Mouse (Mus musculus): ENCODE data around the gene Kdm4b. TPM values are rescaled to one million over a fixed set of nuclear protein-coding genes. Genes with fewer than 3 reads are reported as not detected.

The Kdm4b gene
- polyA plus RNA-seq, 1 experiment from 2014 or later: 59.9 TPM

DNA sequence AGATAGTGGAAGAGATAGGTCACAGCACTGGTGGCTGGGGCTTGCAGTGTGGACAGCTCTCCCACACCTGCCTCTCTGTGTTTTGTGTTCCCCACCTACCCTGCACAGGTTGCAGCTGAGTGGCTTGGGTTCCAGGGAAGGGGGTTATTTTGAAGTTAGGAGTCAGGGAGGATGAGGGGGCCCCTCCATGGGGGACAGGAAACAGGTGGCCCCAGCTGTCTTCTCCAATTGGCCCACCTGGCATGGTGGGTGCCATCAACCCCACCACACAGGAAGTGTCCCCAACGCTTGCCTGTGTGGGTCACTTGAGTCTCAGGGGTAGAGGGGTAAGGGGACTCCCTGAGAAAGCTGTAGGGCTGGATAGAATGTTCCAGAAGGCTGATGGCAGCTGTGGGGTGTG is 32.6 kb upstream of the Kdm4b start:
- H3K4me3 ChIP-seq (ENCODE audit: low read depth, low read length): no peak overlapping the region
- DNase-seq (ENCODE audit: low spot score) (no peak), ATAC-seq (ENCODE audit: insufficient read depth, low FRiP score, low TSS enrichment) (no peak)
- H3K36me3 ChIP-seq (ENCODE audit: control insufficient read depth, insufficient read depth, low read length): no peaks in the 10 kb centered on the region
- H3K9ac ChIP-seq (ENCODE audit: low read length): no peak overlapping the region
- H3K27me3 ChIP-seq (ENCODE audit: control insufficient read depth, insufficient read depth, low read length): no peaks in the 10 kb centered on the region
- no peak overlapping the region for H3K4me2 ChIP-seq (ENCODE audit: low read depth)
- peaks cover 10% of the 10 kb centered on the region for H3K4me1 ChIP-seq (ENCODE audit: control insufficient read depth, insufficient read depth, low read length)
- no peak overlapping the region for H3K27ac ChIP-seq (ENCODE audit: low read depth, low read length)
- H3K9me3 ChIP-seq (ENCODE audit: control insufficient read depth, low read length): no peaks in the 10 kb centered on the region
- 63% methylated on average over 1 of the region's 1 CpGs for WGBS

DNA sequence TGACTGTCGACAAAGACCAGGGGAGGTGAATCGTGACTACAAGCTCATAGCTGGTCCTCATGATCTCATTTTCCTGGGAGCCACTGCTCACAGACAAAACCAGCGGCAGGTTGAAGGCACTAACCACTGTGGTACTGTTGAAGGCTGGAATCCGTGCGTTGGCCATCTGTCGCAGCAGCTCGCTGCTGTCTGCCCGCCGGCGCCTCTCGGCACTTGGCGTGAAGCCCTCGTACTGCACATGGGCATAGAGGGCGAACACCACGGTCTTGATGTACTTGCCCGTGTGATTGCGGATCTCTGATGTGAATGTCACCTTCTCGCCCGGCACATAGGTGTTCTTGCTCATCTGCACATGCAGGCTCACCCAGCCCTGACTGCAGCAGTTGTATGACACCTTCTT is 31.6 kb upstream of the Kdm4b start:
- 88% methylated on average over 19 of the region's 19 CpGs for WGBS

DNA sequence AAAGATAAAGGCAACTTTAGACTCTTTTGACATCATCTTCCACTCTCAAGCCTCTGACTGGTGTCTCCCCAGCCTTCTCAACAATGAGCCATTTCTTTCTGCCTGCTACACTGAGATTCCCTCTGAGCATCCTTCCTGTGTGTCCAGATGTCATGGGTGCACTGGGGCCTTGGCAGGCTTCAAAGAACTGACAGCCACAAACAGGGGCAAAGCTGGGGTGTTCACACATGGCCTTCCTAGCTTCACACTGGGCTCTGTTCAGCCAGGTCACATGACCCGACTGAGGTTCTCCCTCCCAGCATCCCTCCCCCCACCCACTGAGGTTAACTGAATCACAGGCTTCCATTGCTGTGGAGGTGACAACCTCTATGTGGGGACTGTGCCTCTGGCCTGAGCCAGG is 29.7 kb upstream of the Kdm4b start:
- H3K9ac ChIP-seq (ENCODE audit: low read length): no peak overlapping the region
- H3K9me3 ChIP-seq (ENCODE audit: control insufficient read depth, low read length): no peaks in the 10 kb centered on the region
- no peak overlapping the region for H3K4me2 ChIP-seq (ENCODE audit: low read depth)
- ATAC-seq (ENCODE audit: insufficient read depth, low FRiP score, low TSS enrichment) (no peak), DNase-seq (ENCODE audit: low spot score) (no peak)
- no peak overlapping the region for H3K4me3 ChIP-seq (ENCODE audit: low read depth, low read length)
- 78% methylated on average over 1 of the region's 1 CpGs for WGBS
- no peak overlapping the region for H3K27ac ChIP-seq (ENCODE audit: low read depth, low read length)
- no peaks in the 10 kb centered on the region for H3K27me3 ChIP-seq (ENCODE audit: control insufficient read depth, insufficient read depth, low read length)
- H3K4me1 ChIP-seq (ENCODE audit: control insufficient read depth, insufficient read depth, low read length): no peaks in the 10 kb centered on the region
- H3K36me3 ChIP-seq (ENCODE audit: control insufficient read depth, insufficient read depth, low read length): no peaks in the 10 kb centered on the region

More for the DNA sequence above, 31.6 kb upstream of the Kdm4b start:
- Histone ChIP-seq H3K4me2 (ENCODE audit: low read depth) (no peak overlapping the region), H3K9me3 (ENCODE audit: control insufficient read depth, low read length) (no peaks in the 10 kb centered on the region), H3K4me3 (ENCODE audit: low read depth, low read length) (no peak overlapping the region), H3K27ac (ENCODE audit: low read depth, low read length) (no peak overlapping the region), H3K4me1 (ENCODE audit: control insufficient read depth, insufficient read depth, low read length) (peaks cover 7% of the 10 kb centered on the region), H3K27me3 (ENCODE audit: control insufficient read depth, insufficient read depth, low read length) (no peaks in the 10 kb centered on the region), H3K9ac (ENCODE audit: low read length) (no peak overlapping the region), H3K36me3 (ENCODE audit: control insufficient read depth, insufficient read depth, low read length) (no peaks in the 10 kb centered on the region)
- DNase-seq (ENCODE audit: low spot score) (no peak), ATAC-seq (ENCODE audit: insufficient read depth, low FRiP score, low TSS enrichment) (no peak)

DNA sequence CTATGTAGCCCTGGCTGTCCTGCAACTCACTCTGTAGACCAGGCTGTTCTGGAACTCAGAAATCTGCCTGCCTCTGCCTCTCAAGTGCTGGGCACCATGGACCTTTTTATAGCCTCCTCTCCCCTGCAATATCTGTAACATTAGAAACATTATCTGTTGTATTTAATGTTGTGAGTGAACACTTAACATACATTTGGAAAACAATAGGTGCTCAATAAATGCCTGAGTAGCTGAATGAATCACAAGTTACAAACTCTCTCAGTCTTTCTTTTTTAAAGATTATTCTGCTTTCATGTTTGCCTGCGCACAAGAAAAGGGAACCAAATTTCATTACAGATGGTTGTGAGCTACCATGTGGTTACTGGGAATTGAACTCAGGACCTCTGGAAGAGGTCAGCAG is 27.6 kb upstream of the Kdm4b start:
- Histone ChIP-seq H3K27me3 (ENCODE audit: control insufficient read depth, insufficient read depth, low read length) (no peaks in the 10 kb centered on the region), H3K9ac (ENCODE audit: low read length) (no peak overlapping the region), H3K4me2 (ENCODE audit: low read depth) (no peak overlapping the region), H3K4me3 (ENCODE audit: low read depth, low read length) (no peak overlapping the region), H3K4me1 (ENCODE audit: control insufficient read depth, insufficient read depth, low read length) (peaks cover 8% of the 10 kb centered on the region), H3K27ac (ENCODE audit: low read depth, low read length) (no peak overlapping the region), H3K9me3 (ENCODE audit: control insufficient read depth, low read length) (no peaks in the 10 kb centered on the region), H3K36me3 (ENCODE audit: control insufficient read depth, insufficient read depth, low read length) (no peaks in the 10 kb centered on the region)
- WGBS: 93% methylated on average over 1 of the region's 1 CpGs
- DNase-seq (ENCODE audit: low spot score) (no peak), ATAC-seq (ENCODE audit: insufficient read depth, low FRiP score, low TSS enrichment) (no peak)

DNA sequence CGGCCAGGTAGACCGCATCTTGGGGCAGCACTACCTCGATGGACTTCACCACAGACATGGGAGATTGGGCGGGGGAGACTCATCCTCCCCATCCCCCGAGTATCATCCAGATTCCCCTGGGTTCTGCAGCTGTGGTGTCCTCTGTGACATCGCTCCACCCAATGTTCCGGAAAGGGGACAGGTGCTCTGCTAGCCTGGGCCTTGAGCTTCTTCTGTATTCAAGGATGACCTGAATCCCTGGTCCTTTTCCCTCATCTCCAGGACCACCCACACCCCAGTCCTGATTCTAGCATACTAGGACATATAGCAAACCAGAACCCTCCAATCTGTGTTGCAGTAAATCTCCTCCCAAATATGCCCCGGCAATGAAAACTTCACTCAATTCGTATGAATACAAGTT is 25.7 kb upstream of the Kdm4b start, which contains the start of gene Arrdc5:
Arrdc5 (minus strand) TSS at position 101 of the 400 bp plus-strand sequence.
- Histone ChIP-seq H3K9ac (ENCODE audit: low read length) (no peak within 1 kb of the TSS), H3K4me3 (ENCODE audit: low read depth, low read length) (no peak within 1 kb of the TSS), H3K27ac (ENCODE audit: low read depth, low read length) (no peak within 1 kb of the TSS), H3K4me1 (ENCODE audit: control insufficient read depth, insufficient read depth, low read length) (peaks cover 13% of the 10 kb centered on the region), H3K9me3 (ENCODE audit: control insufficient read depth, low read length) (no peaks in the 10 kb centered on the region), H3K4me2 (ENCODE audit: low read depth) (no peak within 1 kb of the TSS), H3K36me3 (ENCODE audit: control insufficient read depth, insufficient read depth, low read length) (no peaks in the 10 kb centered on the region), H3K27me3 (ENCODE audit: control insufficient read depth, insufficient read depth, low read length) (no peaks in the 10 kb centered on the region)
- WGBS: 90% methylated on average over 9 of the region's 9 CpGs
- DNase-seq (ENCODE audit: low spot score) (no peak), ATAC-seq (ENCODE audit: insufficient read depth, low FRiP score, low TSS enrichment) (no peak)

DNA sequence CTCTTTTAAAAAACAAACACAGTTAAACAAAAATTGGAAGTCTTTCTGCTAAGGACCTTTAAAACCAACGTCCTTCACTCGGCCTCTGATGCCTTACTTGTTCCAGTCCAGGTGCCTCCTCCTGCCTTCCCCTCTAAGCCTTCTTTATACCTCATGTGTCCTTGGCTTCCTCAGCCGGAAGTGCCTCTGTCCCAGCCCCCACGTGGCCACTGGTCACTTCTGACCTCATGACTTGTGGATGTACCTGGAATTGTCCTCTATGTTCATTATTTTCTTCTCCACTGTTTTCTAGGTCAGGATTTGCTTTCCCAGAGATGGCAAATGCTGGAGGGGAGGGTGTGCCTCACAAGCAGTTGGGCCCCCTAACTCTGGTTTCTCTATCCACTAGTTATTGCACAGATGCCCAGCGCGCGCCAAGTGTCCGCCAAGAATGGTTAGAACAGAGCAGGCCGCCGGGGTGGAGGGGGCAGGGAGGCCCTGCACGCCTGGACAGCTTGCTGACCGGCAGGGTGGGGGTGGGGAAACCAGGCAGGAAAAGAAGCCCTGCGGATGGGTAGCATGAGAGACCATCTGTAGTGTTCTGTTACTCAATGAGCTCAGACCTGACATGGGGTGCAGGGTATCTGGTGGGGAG is 23.4 kb upstream of the Kdm4b start:
- peak overlapping the region; percentile 24 for H3K9ac ChIP-seq (ENCODE audit: low read length)
- peak overlapping the region; percentile 21; the same call in 1 of the 2 replicates for H3K27ac ChIP-seq (ENCODE audit: low read depth, low read length)
- H3K4me3 ChIP-seq (ENCODE audit: low read depth, low read length): 0 out of 2 replicates have a peak overlapping the region, but pooled peaks have one; percentile 81
- DNase-seq (ENCODE audit: low spot score) (peak; percentile 38), ATAC-seq (ENCODE audit: insufficient read depth, low FRiP score, low TSS enrichment) (peak; percentile 17; the same call in 1 of the 2 replicates)
- H3K36me3 ChIP-seq (ENCODE audit: control insufficient read depth, insufficient read depth, low read length): peaks cover 7% of the 10 kb centered on the region
- H3K9me3 ChIP-seq (ENCODE audit: control insufficient read depth, low read length): no peaks in the 10 kb centered on the region
- no peaks in the 10 kb centered on the region for H3K27me3 ChIP-seq (ENCODE audit: control insufficient read depth, insufficient read depth, low read length)
- peaks cover 28% of the 10 kb centered on the region for H3K4me1 ChIP-seq (ENCODE audit: control insufficient read depth, insufficient read depth, low read length)
- peak overlapping the region; percentile 96 for H3K4me2 ChIP-seq (ENCODE audit: low read depth)
- 26% methylated on average over 13 of the region's 13 CpGs for WGBS

DNA sequence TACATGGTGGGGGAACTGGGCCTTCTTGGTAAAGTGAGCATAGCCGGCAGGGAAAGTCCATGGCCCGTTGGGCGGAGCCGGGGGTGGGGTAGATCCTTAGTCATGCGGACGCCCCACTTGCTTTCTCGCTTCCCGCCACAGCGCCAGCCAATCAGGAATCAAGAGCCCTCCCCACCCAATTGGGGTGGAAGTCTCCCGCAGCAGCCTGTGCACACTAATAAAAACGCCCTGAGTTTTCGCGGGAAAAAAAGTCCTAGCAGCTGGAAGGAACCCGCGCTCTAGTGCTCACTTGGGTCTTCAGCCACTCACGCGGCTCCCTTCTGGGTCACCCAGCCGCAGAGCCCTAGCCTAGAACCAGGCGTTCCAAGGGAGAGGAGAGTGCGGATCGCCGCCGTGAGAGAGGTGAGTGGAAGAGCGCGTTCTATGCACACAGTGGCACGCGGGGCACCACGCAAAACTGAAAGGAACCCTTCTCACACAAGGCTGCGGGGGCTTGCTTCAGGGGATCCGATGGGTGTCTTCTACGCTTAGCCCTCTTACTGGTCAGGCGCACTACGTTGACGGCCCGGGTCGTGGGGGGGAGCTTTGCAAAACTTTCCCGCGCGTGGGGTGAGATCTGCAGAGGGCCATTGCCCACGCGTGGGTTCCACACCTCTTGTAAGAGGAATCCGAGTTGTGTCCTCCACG is 22.6 kb upstream of the Kdm4b start, which contains the start of gene Uhrf1:
Uhrf1 (plus strand) TSS at position 162 of the 687 bp plus-strand sequence.
- WGBS: under 1% methylated on average over 43 of the region's 43 CpGs
- H3K4me3 ChIP-seq (ENCODE audit: low read depth, low read length): peak within 1 kb of the TSS; percentile 81
- DNase-seq (ENCODE audit: low spot score): peak; percentile 87
- peak; percentile 79 for ATAC-seq (ENCODE audit: insufficient read depth, low FRiP score, low TSS enrichment)
- H3K4me1 ChIP-seq (ENCODE audit: control insufficient read depth, insufficient read depth, low read length): peaks cover 28% of the 10 kb centered on the region
- H3K36me3 ChIP-seq (ENCODE audit: control insufficient read depth, insufficient read depth, low read length): peaks cover 9% of the 10 kb centered on the region
- H3K27ac ChIP-seq (ENCODE audit: low read depth, low read length): peak within 1 kb of the TSS; percentile 75; the same call in 1 of the 2 replicates
- no peaks in the 10 kb centered on the region for H3K9me3 ChIP-seq (ENCODE audit: control insufficient read depth, low read length)
- H3K27me3 ChIP-seq (ENCODE audit: control insufficient read depth, insufficient read depth, low read length): no peaks in the 10 kb centered on the region
- H3K4me2 ChIP-seq (ENCODE audit: low read depth): peak within 1 kb of the TSS; percentile 96
- H3K9ac ChIP-seq (ENCODE audit: low read length): peak within 1 kb of the TSS; percentile 72

DNA sequence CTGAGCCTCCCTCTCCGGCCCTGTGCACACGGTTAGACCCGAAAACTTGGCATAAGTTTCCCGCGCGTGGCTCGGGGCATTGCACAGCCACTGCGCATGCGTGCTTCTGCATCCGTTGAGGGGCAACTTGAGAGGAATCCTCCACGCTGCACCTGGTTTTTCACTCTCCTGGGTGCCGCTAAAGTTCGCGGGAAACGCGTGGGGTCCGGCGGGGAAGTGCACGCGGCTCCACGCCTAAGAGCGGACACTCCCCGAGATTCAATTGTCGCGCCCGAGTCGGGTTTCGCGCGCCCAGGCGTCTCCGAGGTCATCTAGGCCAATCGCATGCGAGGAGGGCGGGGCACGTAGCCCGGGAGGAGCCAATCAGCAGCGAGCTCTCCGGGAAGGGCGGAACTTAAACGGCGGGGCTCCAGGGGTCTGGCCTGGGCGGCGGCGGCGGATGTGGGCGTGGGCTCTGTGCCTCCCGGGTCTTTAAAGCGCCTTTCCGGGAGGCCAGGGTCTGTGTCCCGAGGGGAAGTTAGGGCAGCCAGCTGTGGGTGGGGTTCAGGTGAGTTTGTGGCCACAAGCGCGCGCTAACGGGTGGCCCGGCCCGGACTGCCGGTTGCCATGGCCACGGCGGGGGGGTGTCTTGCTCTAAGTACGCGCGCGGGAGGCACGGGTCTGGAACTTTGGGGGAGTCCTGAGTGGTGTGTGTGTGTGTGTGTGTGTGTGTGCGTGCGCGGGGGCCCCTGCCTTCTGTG is 21.8 kb upstream of the Kdm4b start:
- ATAC-seq (ENCODE audit: insufficient read depth, low FRiP score, low TSS enrichment) (peak; percentile 91), DNase-seq (ENCODE audit: low spot score) (peak; percentile 99)
- Histone ChIP-seq H3K9me3 (ENCODE audit: control insufficient read depth, low read length) (no peaks in the 10 kb centered on the region), H3K27me3 (ENCODE audit: control insufficient read depth, insufficient read depth, low read length) (no peaks in the 10 kb centered on the region), H3K4me1 (ENCODE audit: control insufficient read depth, insufficient read depth, low read length) (peaks cover 28% of the 10 kb centered on the region), H3K27ac (ENCODE audit: low read depth, low read length) (peak overlapping the region; percentile 75; the same call in 1 of the 2 replicates), H3K9ac (ENCODE audit: low read length) (peak overlapping the region; percentile 72), H3K4me3 (ENCODE audit: low read depth, low read length) (peak overlapping the region; percentile 81), H3K36me3 (ENCODE audit: control insufficient read depth, insufficient read depth, low read length) (peaks cover 10% of the 10 kb centered on the region), H3K4me2 (ENCODE audit: low read depth) (peak overlapping the region; percentile 96)
- under 1% methylated on average over 68 of the region's 68 CpGs for WGBS

Data from neural tube, embryonic 11.5 days (tissue).